Mouse (Mus musculus) gastrocnemius, adult 2 months (tissue): ENCODE measurements around the gene 1700113H08Rik. TPM values are rescaled to one million over a fixed set of nuclear protein-coding genes. Genes with fewer than 3 reads are reported as not detected.
A peak's percentile ranks its signal among the peaks of the same experiment; 100 is the strongest.

Experiments
- DNase-seq: peaks from one replicate; pipeline ENCODE4 v3.0.0; 2022
- H3K27ac ChIP-seq: fragments of 200-600 bp; 2 replicates; pipeline ENCODE4 v1.8.1; 2022; ENCODE audit warnings: mild to moderate bottlenecking
- H3K4me3 ChIP-seq: fragments of 200-600 bp; 2 replicates; pipeline ENCODE4 v1.8.1; 2022; ENCODE audit warnings: mild to moderate bottlenecking, moderate library complexity
- CTCF ChIP-seq: fragments of 200-600 bp; IDR thresholded peaks from 2 replicates; pipeline ENCODE4 v1.8.1; 2022; ENCODE audit warnings: antibody characterized with exemption, mild to moderate bottlenecking, moderate library complexity
- intact Hi-C: fragments of 180-260 bp; cut with DNase I; formaldehyde crosslinking; loops from one replicate; pipeline ENCODE4 v1.15.1; 2025
- total RNA-seq, 2 experiments: library from RNA; stranded (reverse); gene quantifications; 2 replicates each; pipeline ENCODE4 v1.2.3; 2021

Gene 1700113H08Rik
- total RNA-seq, 2 experiments from 2014 or later, result 0.66 to 0.70 TPM

DNA sequence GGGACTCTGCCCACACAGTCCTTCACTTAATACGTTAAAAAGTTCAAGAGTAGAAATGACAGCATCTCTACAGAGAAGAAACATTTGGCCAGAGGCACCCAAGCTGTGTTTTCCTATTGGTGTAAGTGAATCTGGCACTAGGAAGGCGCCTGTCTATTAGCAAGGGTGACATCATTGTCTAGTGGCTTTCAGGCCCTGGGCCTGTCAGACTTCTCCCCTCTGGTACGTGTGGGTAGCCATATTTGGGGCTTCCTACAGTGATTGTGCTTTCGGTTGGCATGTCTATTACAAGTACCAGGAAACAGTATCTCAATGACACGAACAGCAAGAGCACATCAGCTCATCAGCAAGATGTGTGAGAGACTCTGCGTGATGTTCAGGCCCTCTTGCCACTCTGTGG is 18.5 kb upstream of the 1700113H08Rik start:
- Histone ChIP-seq H3K27ac (no peak overlapping the region), H3K4me3 (no peak overlapping the region)
- intact Hi-C loops, result no loop called here
- no peak for DNase-seq
- TF ChIP-seq CTCF, result no peak

DNA sequence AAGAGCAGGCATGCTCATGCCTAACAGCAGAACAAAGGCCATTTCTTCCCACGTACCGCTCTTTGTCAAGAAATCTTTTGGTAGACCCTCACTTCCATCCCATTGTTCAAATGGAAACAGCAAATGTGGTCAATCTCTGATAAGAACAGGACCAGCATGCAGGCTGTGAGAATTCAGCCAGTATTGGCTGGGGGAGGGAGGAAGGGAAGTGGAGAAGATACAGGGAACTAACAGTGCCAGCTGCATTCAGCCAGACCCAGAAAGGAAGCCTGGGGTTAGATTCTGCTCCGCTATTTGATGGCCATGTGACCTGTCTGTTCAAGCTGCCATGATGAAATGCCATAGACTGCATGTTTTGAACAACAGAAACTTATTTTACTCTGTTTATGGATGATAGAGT is 18.0 kb upstream of the 1700113H08Rik start:
- no peak for DNase-seq
- no peak overlapping the region for H3K4me3 ChIP-seq
- no peak overlapping the region for H3K27ac ChIP-seq
- intact Hi-C loops, result no loop called here
- TF ChIP-seq CTCF, result no peak

DNA sequence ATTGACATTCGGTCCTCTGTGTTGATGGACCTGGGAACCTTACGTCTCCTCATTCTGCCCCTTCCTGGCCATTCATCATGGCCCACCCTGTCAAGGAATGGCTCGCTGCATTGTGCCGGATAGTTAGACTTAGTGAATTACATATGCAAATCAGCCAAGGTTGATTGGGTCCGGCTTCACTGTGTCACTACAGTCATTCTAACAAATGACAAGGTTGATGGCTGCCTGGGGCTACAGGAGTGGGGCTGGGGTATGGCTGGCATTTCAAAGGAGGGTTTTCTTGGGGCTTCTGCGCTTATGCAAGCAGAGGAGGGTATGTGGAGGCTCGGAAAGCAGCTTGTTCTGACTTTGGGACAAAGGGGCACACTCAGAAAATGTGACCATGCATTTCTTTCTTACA is 16.6 kb upstream of the 1700113H08Rik start:
- H3K27ac ChIP-seq, result no peak overlapping the region
- no peak for DNase-seq
- intact Hi-C loops, result no loop called here
- no peak for TF ChIP-seq CTCF
- no peak overlapping the region for H3K4me3 ChIP-seq

DNA sequence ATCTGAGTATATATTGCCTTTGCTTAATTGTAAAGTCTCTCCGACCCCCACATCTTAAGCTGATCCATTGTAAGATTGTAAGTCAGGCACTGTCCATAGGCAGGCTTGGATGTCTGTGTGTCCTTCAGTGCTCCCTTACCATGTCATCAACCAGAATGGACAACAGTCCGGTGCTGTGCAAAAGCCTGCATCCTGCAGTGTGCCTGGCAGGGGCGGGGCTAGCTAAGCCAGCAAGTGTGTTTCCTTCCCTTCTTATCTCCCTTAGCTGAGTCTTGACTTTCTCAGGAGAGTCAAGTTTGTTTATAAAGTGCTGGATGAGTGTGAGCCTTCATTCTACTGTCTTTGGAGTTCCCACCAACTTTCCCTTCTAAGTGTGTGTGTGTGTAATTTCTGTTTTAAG is 12.6 kb upstream of the 1700113H08Rik start:
- no peak for DNase-seq
- H3K27ac ChIP-seq, result no peak overlapping the region
- no peak for TF ChIP-seq CTCF
- intact Hi-C loops, result no loop called here
- H3K4me3 ChIP-seq, result no peak overlapping the region

DNA sequence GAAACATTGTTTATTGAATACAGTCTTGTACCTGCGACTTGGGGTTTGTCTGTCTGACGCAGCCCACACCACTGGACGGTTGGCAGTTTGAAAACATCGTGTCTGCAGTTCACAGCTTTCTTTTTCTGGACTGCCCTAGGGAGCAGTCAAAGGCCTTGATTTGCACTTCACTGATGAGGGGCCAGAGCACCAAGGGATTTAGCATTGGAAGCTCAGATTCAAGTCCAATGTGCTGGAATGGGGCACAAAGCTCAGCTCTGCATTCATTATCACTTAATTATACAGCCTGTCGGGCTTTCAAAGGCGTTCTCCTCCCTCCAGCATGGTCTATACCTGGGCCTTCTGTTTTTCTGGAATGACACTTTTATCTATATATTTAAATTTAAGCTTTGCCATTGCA is 11.4 kb upstream of the 1700113H08Rik start:
- intact Hi-C loops, result no loop called here
- H3K4me3 ChIP-seq, result no peak overlapping the region
- no peak for DNase-seq
- no peak for TF ChIP-seq CTCF
- no peak overlapping the region for H3K27ac ChIP-seq

DNA sequence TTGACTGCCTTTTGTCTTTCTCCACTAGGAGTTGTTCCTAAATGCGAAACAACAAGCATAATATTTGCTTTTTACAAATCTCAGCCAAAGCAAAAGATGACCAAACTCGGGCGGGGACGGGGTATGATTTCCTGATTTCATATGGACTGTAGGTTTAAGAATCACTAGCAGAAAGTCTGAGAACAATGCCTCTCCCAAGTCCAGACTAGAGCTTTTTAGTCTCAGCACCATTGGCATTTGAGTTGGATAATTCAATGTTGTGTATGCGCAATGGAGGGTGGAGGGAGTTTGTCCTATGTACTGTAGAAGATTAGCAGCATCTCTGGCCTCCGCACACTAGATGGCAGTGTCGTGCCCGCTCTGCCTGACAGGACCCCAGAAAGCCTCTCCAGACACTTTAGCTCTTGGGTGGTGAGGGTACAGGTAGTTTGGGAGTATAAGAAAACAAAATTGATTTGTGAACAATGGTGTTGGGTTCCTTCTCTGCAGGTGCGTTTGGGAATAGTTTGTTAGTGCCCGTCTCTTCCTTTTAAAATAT is 10.8 kb upstream of the 1700113H08Rik start:
- H3K27ac ChIP-seq, result no peak overlapping the region
- no peak for TF ChIP-seq CTCF

DNA sequence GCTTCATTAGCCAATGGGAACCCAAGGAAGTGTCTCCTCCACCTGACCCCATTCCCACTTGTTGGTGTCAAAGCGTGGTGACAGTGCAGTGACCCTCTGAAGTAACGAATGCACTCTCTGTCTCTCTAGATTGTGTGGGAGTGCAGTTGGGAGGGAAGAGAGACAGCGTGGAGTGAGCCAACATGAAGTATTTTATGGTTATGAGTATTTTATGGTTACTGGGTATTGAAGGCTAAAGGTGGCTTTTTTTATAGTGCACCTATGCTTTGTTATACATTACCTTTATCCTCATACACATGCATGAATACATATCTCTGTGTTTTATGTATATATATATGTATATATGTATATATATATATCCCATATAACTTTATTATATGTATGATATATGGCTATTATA is 8.7 kb upstream of the 1700113H08Rik start:
- no peak for DNase-seq
- TF ChIP-seq CTCF, result no peak
- Histone ChIP-seq H3K4me3 (no peak overlapping the region), H3K27ac (no peak overlapping the region)
- intact Hi-C loops, result no loop called here

More for the DNA sequence above, 10.8 kb upstream of the 1700113H08Rik start:
- DNase-seq, result no peak
- no peak overlapping the region for H3K4me3 ChIP-seq
- intact Hi-C loops, result no loop called here

DNA sequence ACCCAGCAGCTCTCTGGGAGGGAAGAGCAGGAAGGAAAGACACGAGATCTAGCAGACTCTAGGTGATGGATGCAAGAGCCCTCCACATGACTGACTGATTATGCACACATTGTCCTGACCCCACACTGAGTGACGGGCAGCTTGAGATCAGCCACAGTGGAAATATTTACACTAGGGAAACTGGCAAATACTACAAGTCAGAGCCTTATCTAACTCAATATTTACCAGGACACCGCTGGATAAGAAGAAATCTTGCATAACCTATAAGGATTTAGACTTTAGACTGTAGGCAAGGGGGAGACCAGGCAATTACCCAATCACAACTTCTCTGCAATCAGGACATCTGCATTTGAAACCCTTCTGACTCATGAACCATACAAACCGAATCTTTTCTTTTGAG is 6.1 kb upstream of the 1700113H08Rik start:
- no peak for TF ChIP-seq CTCF

DNA sequence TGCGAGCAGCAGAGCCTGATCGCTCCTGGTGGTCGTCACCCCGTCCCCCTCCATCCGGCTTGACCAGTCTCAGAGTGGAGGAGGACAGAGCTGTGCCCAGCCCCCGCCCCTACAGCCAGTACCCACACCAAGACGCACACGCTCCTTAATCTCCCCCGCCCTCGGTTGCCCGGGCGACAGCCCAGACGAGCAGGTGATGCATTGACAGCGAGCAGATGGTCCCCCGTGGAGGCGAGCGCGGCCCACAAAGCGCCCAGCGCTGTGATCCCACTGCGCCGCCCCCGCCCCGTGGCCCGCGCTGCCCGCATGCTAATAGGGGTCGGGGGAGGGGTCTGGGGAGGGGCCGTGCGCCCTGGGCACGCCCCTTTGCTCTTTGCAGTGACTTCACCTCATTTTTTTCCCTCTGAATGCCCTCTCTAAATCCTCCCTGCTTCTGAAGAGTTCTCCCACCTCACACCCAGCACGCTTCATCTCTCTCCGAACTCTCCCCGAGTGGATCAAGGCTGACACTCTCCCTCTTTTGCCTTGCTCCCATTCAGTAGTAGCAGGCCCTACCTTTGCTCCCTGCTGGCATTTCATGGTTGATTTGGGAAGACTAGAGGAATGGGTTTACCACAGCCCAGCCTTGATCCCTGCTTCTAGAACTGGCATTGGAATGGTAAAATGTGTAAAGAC is 543 bp downstream of the 1700113H08Rik start:
- intact Hi-C loops, result no loop called here
- Histone ChIP-seq H3K27ac (no peak overlapping the region), H3K4me3 (peak overlapping the region; percentile 61)
- DNase-seq, result no peak
- TF ChIP-seq CTCF, result no peak

More for the DNA sequence above, 6.1 kb upstream of the 1700113H08Rik start:
- H3K4me3 ChIP-seq, result no peak overlapping the region
- no peak for DNase-seq
- intact Hi-C loops, result no loop called here
- H3K27ac ChIP-seq, result no peak overlapping the region

DNA sequence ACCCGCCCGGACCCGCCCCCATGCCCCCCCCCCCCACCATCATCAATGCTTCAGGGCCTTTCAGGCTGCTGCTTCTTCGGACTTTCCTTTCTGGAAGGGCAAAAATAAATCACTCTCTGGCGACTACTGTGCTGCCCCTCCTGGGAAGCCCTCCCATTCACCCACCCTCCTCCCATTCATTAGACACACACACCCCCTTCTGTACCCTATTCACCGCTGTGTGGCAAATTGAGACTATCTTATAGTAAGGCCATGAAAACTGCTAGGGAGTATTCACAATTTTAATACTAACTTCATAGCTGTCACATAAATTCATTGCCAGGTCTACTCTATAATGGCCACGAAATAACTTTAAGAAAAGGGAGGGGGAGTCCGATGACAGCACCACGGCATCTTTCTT is 1.1 kb downstream of the 1700113H08Rik start:
- no peak for TF ChIP-seq CTCF
- intact Hi-C loops, result no loop called here
- no peak overlapping the region for H3K27ac ChIP-seq
- H3K4me3 ChIP-seq, result no peak overlapping the region
- no peak for DNase-seq

DNA sequence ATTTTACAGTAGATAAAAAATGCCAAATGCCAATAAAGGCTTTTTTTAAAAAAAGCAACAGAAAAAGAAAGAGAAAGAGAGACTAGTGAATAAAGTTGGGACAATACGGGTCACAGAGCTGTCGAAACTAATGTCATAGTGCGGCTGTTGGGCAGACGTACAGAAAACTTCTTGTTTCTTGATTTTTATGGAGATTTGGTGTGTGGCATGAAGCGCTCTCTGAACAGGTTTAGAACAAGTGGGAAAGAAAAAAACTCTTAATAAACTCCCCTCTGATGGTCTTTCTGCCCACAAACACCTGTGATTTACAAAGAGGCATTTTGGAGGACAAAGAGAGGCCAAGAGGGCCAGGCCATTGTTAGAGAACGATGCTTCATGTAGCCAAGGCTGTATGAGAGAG is 1.6 kb downstream of the 1700113H08Rik start:
- H3K27ac ChIP-seq, result no peak overlapping the region
- DNase-seq, result no peak
- no peak for TF ChIP-seq CTCF
- intact Hi-C loops, result no loop called here
- no peak overlapping the region for H3K4me3 ChIP-seq

DNA sequence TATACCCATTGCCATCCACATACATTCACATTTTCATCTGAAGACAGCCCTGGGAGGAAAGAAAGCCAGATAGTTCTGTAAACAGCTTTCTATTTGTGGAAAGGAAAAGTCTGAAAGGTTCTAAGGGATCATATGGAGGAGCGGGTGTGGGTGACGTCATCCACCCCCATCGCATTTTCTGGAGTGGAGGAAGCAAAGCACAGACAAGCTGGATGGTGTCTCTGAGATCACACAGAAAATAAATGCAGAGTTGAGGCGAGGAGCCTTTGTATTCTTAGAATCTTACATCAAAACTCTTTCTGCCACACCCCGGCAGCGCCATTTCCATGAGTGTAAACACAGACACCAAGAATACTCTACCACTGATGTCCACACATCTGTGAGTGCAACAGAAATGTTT is 26.4 kb downstream of the 1700113H08Rik start:
- H3K27ac ChIP-seq, result no peak overlapping the region
- H3K4me3 ChIP-seq, result no peak overlapping the region
- intact Hi-C loops, result no loop called here
- no peak for DNase-seq
- TF ChIP-seq CTCF, result no peak

DNA sequence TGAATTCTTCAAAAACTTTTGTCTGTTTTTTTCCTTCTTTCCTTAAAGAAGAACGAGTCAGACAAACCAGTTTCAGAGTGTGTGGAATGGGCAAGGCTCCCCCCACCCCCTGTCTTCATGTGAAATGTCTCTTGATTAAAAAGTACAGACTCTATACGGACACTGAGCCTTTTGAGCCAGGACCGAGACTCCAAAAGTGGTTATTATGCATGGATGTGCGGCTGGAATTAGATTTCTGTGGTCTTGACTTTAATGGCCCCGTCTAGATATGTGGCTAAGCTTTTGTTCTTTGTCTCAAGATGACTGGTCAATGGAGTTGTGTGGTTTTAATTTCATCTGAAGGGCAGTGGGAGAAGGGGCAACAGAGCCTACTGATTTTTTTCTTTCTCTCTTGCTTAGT is 29.8 kb downstream of the 1700113H08Rik start:
- Histone ChIP-seq H3K27ac (no peak overlapping the region), H3K4me3 (no peak overlapping the region)
- no peak for TF ChIP-seq CTCF
- no peak for DNase-seq
- intact Hi-C loops, result no loop called here

DNA sequence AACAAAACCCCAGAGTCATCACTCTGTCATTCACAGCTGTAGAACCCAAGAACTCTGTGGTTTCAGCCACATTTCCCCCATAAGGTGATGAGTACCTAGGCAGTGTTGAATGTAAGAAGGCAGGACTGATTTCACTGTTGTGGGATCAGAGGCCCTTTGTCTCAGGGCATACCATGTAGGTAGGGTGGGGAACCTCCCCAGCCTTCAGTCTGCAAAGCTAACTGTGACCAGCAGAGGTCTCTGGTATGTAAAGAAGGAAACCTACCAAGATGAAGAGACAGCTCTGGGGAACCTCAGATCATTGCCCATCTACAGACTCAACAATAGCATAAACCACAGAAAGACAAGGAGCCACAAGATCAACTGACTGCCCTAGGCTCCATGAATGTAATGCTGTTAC is 36.4 kb downstream of the 1700113H08Rik start:
- DNase-seq, result no peak
- peak; percentile 27 for TF ChIP-seq CTCF
- no peak overlapping the region for H3K4me3 ChIP-seq
- intact Hi-C loops, result no loop called here
- no peak overlapping the region for H3K27ac ChIP-seq
